Mouse (Mus musculus) kidney, adult 8-10 months (tissue): ENCODE measurements at regions not wholly inside any gene's neighbourhood (a gene's known extent, or its start where the extent isn't known, plus 50 kb on each side); places are given as distances from the start of the nearest gene placed in this dataset.

Experiments used
- DNase-seq, 2 experiments: peaks; one replicate each; pipeline ENCODE4 v3.0.0; 2022

- no peak for DNase-seq
Observed at GRCm38 (mm10) chr13:51227836-51228235, 57.0 kb downstream of the Nxnl2 start.

GRCm38 (mm10) chr13:51228862-51229770 lies 58.3 kb downstream of the Nxnl2 start:
- peak in 1 of 2 experiments; percentile 34 for DNase-seq

- DNase-seq, result no peak
Observed at GRCm38 (mm10) chr13:51229862-51230261, 59.0 kb downstream of the Nxnl2 start.

- no peak for DNase-seq
Observed at GRCm38 (mm10) chr13:51231586-51231985, 60.8 kb downstream of the Nxnl2 start.

- DNase-seq, result no peak
Observed at GRCm38 (mm10) chr13:51247378-51247777, 76.6 kb downstream of the Nxnl2 start.

- DNase-seq, result no peak
Observed at GRCm38 (mm10) chr13:51253371-51253770, 82.5 kb downstream of the Nxnl2 start.

- DNase-seq, result no peak
Observed at GRCm38 (mm10) chr13:51255688-51256087, 84.9 kb downstream of the Nxnl2 start.

GRCm38 (mm10) chr13:51258752-51259721 lies 88.2 kb downstream of the Nxnl2 start:
- DNase-seq, result no peak

- no peak for DNase-seq
Observed at GRCm38 (mm10) chr13:51261619-51262018, 90.8 kb downstream of the Nxnl2 start.

GRCm38 (mm10) chr13:51272786-51273185 lies 102.0 kb downstream of the Nxnl2 start:
- no peak for DNase-seq

- peak; percentile 7 to 33 for DNase-seq
Observed at GRCm38 (mm10) chr13:51274639-51275038, 103.8 kb downstream of the Nxnl2 start.

GRCm38 (mm10) chr13:51276601-51277000 lies 105.8 kb downstream of the Nxnl2 start:
- no peak for DNase-seq

- no peak for DNase-seq
Observed at GRCm38 (mm10) chr13:51277515-51277914, 106.7 kb downstream of the Nxnl2 start.

- peak; percentile 27 to 32 for DNase-seq
Observed at GRCm38 (mm10) chr13:51279642-51280387, 109.0 kb downstream of the Nxnl2 start.

- DNase-seq, result no peak
Observed at GRCm38 (mm10) chr13:51280388-51280753, 109.5 kb downstream of the Nxnl2 start.

GRCm38 (mm10) chr13:51284679-51285078 lies 113.9 kb downstream of the Nxnl2 start:
- no peak for DNase-seq

GRCm38 (mm10) chr13:51289442-51289841 lies 118.6 kb downstream of the Nxnl2 start:
- no peak for DNase-seq

GRCm38 (mm10) chr13:51290021-51290424 lies 118.4 kb upstream of the S1pr3 start:
- DNase-seq, result no peak

GRCm38 (mm10) chr13:51290926-51291325 lies 117.5 kb upstream of the S1pr3 start:
- no peak for DNase-seq

- DNase-seq, result no peak
Observed at GRCm38 (mm10) chr13:51293047-51293446, 115.4 kb upstream of the S1pr3 start.

GRCm38 (mm10) chr13:51295872-51296271 lies 112.6 kb upstream of the S1pr3 start:
- no peak for DNase-seq

- no peak for DNase-seq
Observed at GRCm38 (mm10) chr13:51297231-51297880, 111.1 kb upstream of the S1pr3 start.
